Mouse (Mus musculus) kidney, adult 2 months (tissue): ENCODE measurements around the gene Tcf7l1.

Source experiments
- CTCF ChIP-seq: fragments of 200-500 bp; conservative IDR thresholded peaks from 2 replicates; pipeline ENCODE4 v1.5.1; 2011; ENCODE audit warnings: low read depth, mild to moderate bottlenecking, control low read depth, low read length, moderate library complexity, mixed read lengths; ENCODE audit not compliant: insufficient read depth, insufficient read length
- POLR2A ChIP-seq: fragments of 200-500 bp; IDR thresholded peaks from one replicate; pipeline ENCODE4 v1.6.1; 2011; ENCODE audit warnings: low read depth, low read length, control low read depth

- TF ChIP-seq POLR2A = no peak
- peak; percentile 91 for TF ChIP-seq CTCF
Observed at GRCm38 (mm10) chr6:72647383-72647820, 141.7 kb downstream of the Tcf7l1 start.
